Mouse (Mus musculus) lung, adult 2 months (tissue): ENCODE results near the gene Fezf1.

Experiments used
- CTCF ChIP-seq: fragments of 200-500 bp; IDR thresholded peaks from 2 replicates; pipeline ENCODE4 v1.5.1; 2011; ENCODE audit warnings: mild to moderate bottlenecking, low read length, control low read depth; ENCODE audit not compliant: insufficient read depth
- POLR2A ChIP-seq: fragments of 200-500 bp; IDR thresholded peaks from 2 replicates; pipeline ENCODE4 v1.6.1; 2011; ENCODE audit warnings: low read depth, mild to moderate bottlenecking, control low read depth, low read length, borderline replicate concordance; ENCODE audit errors: extremely low read depth

- TF ChIP-seq POLR2A, result no peak
- no peak for TF ChIP-seq CTCF
Measured at GRCm38 (mm10) chr6:23254644-23255043, 6.5 kb upstream of the Fezf1 start.
